In genomic region chr1:161400126-161400525, GRCm38 (mm10) we compare ENCODE assay signal across 8 mouse cellular contexts. TPM values are rescaled to one million over a fixed set of nuclear protein-coding genes. Genes with fewer than 3 reads are reported as not detected.
DNase-seq lines count a peak whose midpoint lies in the region; ATAC-seq and TF ChIP-seq lines count a peak whose summit lies in the region.

No protein-coding gene starts in this region.

- H3K4me1 ChIP-seq in cerebellum, adult 2 months (ENCODE audit: control insufficient read depth, insufficient read depth, low read length) = no peaks in the 10 kb centered on the region

- DNase-seq in testis, postnatal 10 days (ENCODE audit: low spot score) = peak; percentile 86
- DNase-seq in testis, postnatal 14 days (ENCODE audit: low spot score) = no peak
- DNase-seq in cerebellum, adult 2 months = peak; percentile 50 to 64
- DNase-seq in gastrocnemius, adult 8-10 months (ENCODE audit: low spot score in 2 of 2) = peak; percentile 47 to 60
- peak; percentile 70 to 88 for DNase-seq in kidney, postnatal 25 days
- peak; percentile 56 to 66 for DNase-seq in lung, adult 18-20 months
- DNase-seq in right cerebral cortex, adult 18-20 months = peak; percentile 73

- H3K4me3 ChIP-seq in cerebellum, adult 2 months (replicated peaks; ENCODE audit: insufficient read depth, low read depth, low read length) = no peak overlapping the region

- no peaks in the 10 kb centered on the region for H3K27me3 ChIP-seq in cerebellum, adult 2 months (ENCODE audit: control insufficient read depth, insufficient read depth, low read length)

- no peak for TF ChIP-seq POLR2A in cerebellum, adult 2 months (IDR thresholded peaks at IDR 0.05; ENCODE audit: borderline replicate concordance, insufficient read depth, low read length)

- no peak for ATAC-seq in erythroblast, adult 5-6 weeks (replicated peaks; ENCODE audit: low FRiP score, poor library complexity, severe bottlenecking)

- TF ChIP-seq CTCF in cerebellum, adult 2 months (IDR thresholded peaks at IDR 0.05; ENCODE audit: borderline replicate concordance, insufficient read depth, low read depth, low read length) = peak; percentile 75

- 23% methylated on average over 6 of the region's 6 CpGs for WGBS in cerebellum, adult 2 months

- no peak overlapping the region for H3K27ac ChIP-seq in cerebellum, adult 2 months (ENCODE audit: insufficient read depth, low read length)

RNA-seq across cellular contexts. Expression of gene Tnfsf4, which starts 4.9 kb away (rescaled TPM):
- not detected in 2 replicates for polyA plus RNA-seq in cerebellum, adult 2 months (2012; rRNA removed)
- total RNA-seq in gastrocnemius, adult 8-10 months (2022) = not detected
- not detected in 2 replicates for total RNA-seq in erythroblast, adult 5-6 weeks (2015; ENCODE audit: low replicate concordance)
- not detected in 2 replicates for total RNA-seq in erythroblast, adult 5-6 weeks (2017; ENCODE audit: low replicate concordance)
